ENCODE assay signal across 17 mouse cellular contexts in the genomic region with DNA sequence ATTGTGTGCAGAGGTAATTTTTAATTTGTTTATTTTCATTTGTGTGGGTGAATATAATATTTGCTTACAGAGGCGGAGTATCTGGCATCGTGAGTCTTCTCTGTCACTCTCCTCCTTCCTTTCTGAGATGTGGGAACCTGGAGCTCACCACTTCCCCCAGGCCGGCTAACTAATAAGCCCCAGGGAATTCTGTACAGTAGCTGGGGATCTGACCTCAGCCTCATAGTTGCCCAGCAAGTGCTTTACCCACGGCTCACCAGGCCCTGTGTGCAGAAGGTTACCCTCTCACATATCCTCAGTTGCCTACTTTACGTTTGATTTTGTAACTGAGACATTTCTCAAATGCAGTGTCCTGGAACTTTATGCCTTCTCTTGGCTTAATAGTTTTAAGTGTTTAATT.
"Had no signal": no experiment of that assay in that cellular context is flagged by ENCODE, and none has a peak within 500 bp of the region (broad histone marks: within the 10 kb centered on the region; RNA-seq: fewer than 3 reads in every experiment).

No protein-coding gene starts in this region.

- H3K27me3 ChIP-seq: megakaryocyte, embryonic 14.5 days; midbrain, embryonic 12.5 days; neural tube, embryonic 13.5 days; neural tube, embryonic 15.5 days had no signal

- H3K9ac ChIP-seq: lung, embryonic 14.5 days; midbrain, embryonic 12.5 days; neural tube, embryonic 13.5 days; neural tube, embryonic 15.5 days had no signal

- DNase-seq: lung, adult 18-20 months; lung, embryonic 14.5 days; lung, postnatal 10 days; lung, postnatal 4 days; midbrain, embryonic 14.5 days; retina, postnatal 1 day; right cerebral cortex, adult 18-20 months; right cerebral cortex, postnatal 25 days; right cerebral cortex, postnatal 4 days; spleen, adult 18-20 months; thymus, adult 18-20 months; thymus, postnatal 14 days; thymus, postnatal 36 days had no signal

- H3K4me2 ChIP-seq: lung, embryonic 14.5 days; midbrain, embryonic 12.5 days; neural tube, embryonic 13.5 days; neural tube, embryonic 15.5 days had no signal

- H3K4me3 ChIP-seq: megakaryocyte, embryonic 14.5 days; midbrain, embryonic 12.5 days; neural tube, embryonic 13.5 days; neural tube, embryonic 15.5 days had no signal

- H3K27ac ChIP-seq: midbrain, embryonic 12.5 days; neural tube, embryonic 13.5 days; neural tube, embryonic 15.5 days had no signal

- H3K4me1 ChIP-seq: megakaryocyte, embryonic 14.5 days; midbrain, embryonic 12.5 days had no signal

- H3K9me3 ChIP-seq: megakaryocyte, embryonic 14.5 days; midbrain, embryonic 12.5 days; neural tube, embryonic 13.5 days; neural tube, embryonic 15.5 days had no signal
